Mouse (Mus musculus) embryonic fibroblast, embryonic 13.5 days (primary cell): ENCODE results near the gene Map3k4. TPM values are rescaled to one million over a fixed set of nuclear protein-coding genes. Genes with fewer than 3 reads are reported as not detected.
"Not testable (repeated sequence)": the region's sequence is repeated elsewhere in the genome, so short reads cannot be mapped to it uniquely, and the experiment has no call there.

Source experiments
- H3K27ac ChIP-seq: 2 replicates; pipeline ENCODE4 v1.5.1; 2012; ENCODE audit warnings: low read length, control low read depth, inconsistent platforms; ENCODE audit not compliant: insufficient read depth
- H3K4me1 ChIP-seq: 2 replicates; pipeline ENCODE4 v1.6.1; 2011; ENCODE audit warnings: low read length; ENCODE audit not compliant: control insufficient read depth, insufficient read depth
- H3K4me3 ChIP-seq: 2 replicates; pipeline ENCODE4 v1.5.1; 2011; ENCODE audit warnings: mild to moderate bottlenecking, control low read depth, low read length; ENCODE audit not compliant: insufficient read depth
- CTCF ChIP-seq: IDR thresholded peaks from 2 replicates; pipeline ENCODE4 v1.5.1; 2011; ENCODE audit warnings: mild to moderate bottlenecking, control low read depth, low read length, moderate library complexity, borderline replicate concordance; ENCODE audit not compliant: insufficient read depth
- POLR2A ChIP-seq: IDR thresholded peaks from 2 replicates; pipeline ENCODE4 v1.6.1; 2011; ENCODE audit warnings: low read depth, mild to moderate bottlenecking, control low read depth, low read length, moderate library complexity
- polyA plus RNA-seq: library from polyadenylated mRNA; stranded (reverse); fragments of >200 nt; gene quantifications from 2 replicates; pipeline ENCODE4 v1.2.4, GENCODE M21; 2011; ENCODE audit warnings: low read depth; ENCODE audit not compliant: missing spikeins, insufficient read length

The Map3k4 gene
- polyA plus RNA-seq, 1 experiment: 14.8 TPM

DNA sequence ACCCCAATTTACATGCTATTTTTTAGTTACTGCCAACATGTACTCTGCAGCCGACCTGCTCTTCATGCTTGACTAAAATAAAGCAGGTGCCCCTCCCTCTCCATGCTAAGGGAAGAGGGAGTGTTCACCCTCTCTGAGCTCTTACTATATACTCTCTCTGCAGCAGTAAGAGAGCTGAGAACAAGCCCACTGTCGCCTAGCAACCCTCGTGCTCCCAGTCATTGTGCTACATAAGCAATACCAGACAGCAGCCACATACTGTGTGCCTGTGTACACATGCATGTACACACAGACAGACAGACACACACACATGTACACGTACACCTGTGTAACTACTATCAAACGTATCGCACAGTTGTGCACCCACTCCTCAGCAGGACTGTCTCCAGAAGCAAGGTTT lies 88.4 kb downstream of the Map3k4 start:
- Histone ChIP-seq H3K4me1 (peaks cover 6% of the 10 kb centered on the region), H3K27ac (no peak overlapping the region), H3K4me3 (no peak overlapping the region)
- no peak for TF ChIP-seq POLR2A
- no peak for TF ChIP-seq CTCF

- Histone ChIP-seq H3K4me3 (no peak overlapping the region), H3K4me1 (peaks cover 6% of the 10 kb centered on the region), H3K27ac (no peak overlapping the region)
- TF ChIP-seq POLR2A: no peak
- no peak for TF ChIP-seq CTCF
Measured at GRCm38 (mm10) chr17:12229756-12230155, 88.8 kb downstream of the Map3k4 start.

- peaks cover 6% of the 10 kb centered on the region for H3K4me1 ChIP-seq
- TF ChIP-seq CTCF (no peak), POLR2A (no peak)
- no peak overlapping the region for H3K4me3 ChIP-seq
- no peak overlapping the region for H3K27ac ChIP-seq
Measured at GRCm38 (mm10) chr17:12228471-12228870, 90.1 kb downstream of the Map3k4 start.

DNA sequence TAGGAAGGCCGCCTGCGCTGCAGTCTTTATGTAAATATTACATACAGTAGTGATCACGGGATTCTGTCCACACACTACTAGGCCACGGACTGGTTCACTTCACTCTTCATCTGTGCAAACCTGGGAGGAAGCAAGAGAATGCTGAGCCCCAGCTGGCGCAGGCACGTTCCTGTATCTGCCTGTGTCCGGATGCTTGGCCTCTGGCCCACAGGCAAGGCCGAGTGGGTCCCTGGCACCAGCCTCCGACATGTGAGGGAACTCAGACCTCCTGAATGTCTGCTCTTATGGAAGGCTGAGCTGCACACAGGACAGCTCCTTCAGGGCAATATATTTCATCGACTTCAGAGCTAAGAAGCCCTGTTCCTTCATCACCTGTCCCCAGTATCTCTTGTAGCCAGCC lies 90.6 kb downstream of the Map3k4 start:
- Histone ChIP-seq H3K4me3 (no peak overlapping the region), H3K4me1 (peaks cover 6% of the 10 kb centered on the region), H3K27ac (no peak overlapping the region)
- TF ChIP-seq POLR2A (no peak), CTCF (no peak)

GRCm38 (mm10) chr17:12226551-12226950 lies 92.0 kb downstream of the Map3k4 start:
- no peak overlapping the region for H3K4me3 ChIP-seq
- peaks cover 6% of the 10 kb centered on the region for H3K4me1 ChIP-seq
- H3K27ac ChIP-seq: no peak overlapping the region
- TF ChIP-seq CTCF: peak; percentile 65; the same call in 1 of the 2 replicates
- TF ChIP-seq POLR2A: no peak

- no peak overlapping the region for H3K4me3 ChIP-seq
- H3K27ac ChIP-seq: no peak overlapping the region
- H3K4me1 ChIP-seq: peaks cover 3% of the 10 kb centered on the region
- TF ChIP-seq CTCF (no peak), POLR2A (no peak)
Measured at GRCm38 (mm10) chr17:12225227-12225626, 93.4 kb downstream of the Map3k4 start.

- not testable (repeated sequence) for H3K27ac ChIP-seq, H3K4me3 ChIP-seq, H3K4me1 ChIP-seq
Measured at GRCm38 (mm10) chr17:12224551-12224950, 94.0 kb downstream of the Map3k4 start.

DNA sequence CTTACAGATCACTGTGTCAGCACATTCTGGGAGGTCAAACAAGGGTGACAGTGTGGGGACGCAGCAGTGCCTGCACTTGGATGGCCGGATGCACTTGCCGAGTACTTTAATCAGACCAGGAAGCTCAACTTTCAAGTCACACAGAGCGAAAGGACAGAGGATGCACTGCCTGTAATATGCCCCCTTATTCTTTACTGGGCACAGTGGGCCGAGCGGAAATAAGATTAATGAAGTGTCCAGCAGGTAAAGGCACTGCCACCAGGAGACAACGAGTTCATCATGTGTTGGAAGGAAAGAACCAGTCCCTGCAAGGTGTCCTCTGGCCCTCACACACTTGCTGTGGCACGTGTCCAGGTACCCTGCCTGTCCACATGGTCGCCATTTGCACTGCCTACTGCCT lies 94.5 kb downstream of the Map3k4 start:
- no peak overlapping the region for H3K27ac ChIP-seq
- H3K4me3 ChIP-seq: no peak overlapping the region
- peaks cover 3% of the 10 kb centered on the region for H3K4me1 ChIP-seq
- TF ChIP-seq CTCF: no peak
- TF ChIP-seq POLR2A: no peak

DNA sequence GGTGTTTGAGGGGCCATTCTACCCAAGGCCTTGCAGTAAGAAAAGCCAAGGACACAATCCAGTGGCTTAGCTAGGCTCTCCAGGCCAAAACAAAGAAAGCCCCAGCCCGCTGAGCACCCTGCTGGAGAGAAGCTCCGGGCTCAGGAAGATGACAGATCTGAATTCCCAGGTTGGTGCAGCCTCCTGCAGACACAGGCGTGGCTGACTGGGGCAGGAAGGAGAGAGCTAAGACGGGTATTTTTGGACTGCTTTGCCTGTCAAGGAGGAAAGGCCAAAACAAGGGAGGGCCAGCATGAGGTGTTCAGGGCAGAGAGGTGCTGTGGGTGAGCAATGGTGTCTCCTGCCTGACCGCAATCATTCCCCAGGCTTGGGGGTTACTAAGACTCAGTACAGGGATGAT lies 94.9 kb downstream of the Map3k4 start:
- TF ChIP-seq CTCF (no peak), POLR2A (no peak)
- Histone ChIP-seq H3K4me3 (no peak overlapping the region), H3K4me1 (peaks cover 3% of the 10 kb centered on the region), H3K27ac (no peak overlapping the region)

GRCm38 (mm10) chr17:12221926-12222325 lies 96.7 kb downstream of the Map3k4 start:
- Histone ChIP-seq H3K4me1 (peaks cover 3% of the 10 kb centered on the region), H3K27ac (no peak overlapping the region), H3K4me3 (no peak overlapping the region)
- no peak for TF ChIP-seq POLR2A
- TF ChIP-seq CTCF: no peak

- Histone ChIP-seq H3K27ac (no peak overlapping the region), H3K4me1 (no peaks in the 10 kb centered on the region), H3K4me3 (no peak overlapping the region)
- TF ChIP-seq CTCF: no peak
- TF ChIP-seq POLR2A: no peak
Measured at GRCm38 (mm10) chr17:12216224-12216623, 102.4 kb downstream of the Map3k4 start.
